Mouse (Mus musculus) spleen, postnatal 14 days (tissue): ENCODE data around the gene Hist1h3a.
A peak's percentile ranks its signal among the peaks of the same experiment; 100 is the strongest.
"Not testable (repeated sequence)": the region's sequence is repeated elsewhere in the genome, so short reads cannot be mapped to it uniquely, and the experiment has no call there.

Experiments
- DNase-seq, 2 experiments: peaks; one replicate each; pipeline ENCODE4 v3.0.0; 2021 to 2022; ENCODE audit warnings: low spot score in 2 of 2

Gene Hist1h3a

DNA sequence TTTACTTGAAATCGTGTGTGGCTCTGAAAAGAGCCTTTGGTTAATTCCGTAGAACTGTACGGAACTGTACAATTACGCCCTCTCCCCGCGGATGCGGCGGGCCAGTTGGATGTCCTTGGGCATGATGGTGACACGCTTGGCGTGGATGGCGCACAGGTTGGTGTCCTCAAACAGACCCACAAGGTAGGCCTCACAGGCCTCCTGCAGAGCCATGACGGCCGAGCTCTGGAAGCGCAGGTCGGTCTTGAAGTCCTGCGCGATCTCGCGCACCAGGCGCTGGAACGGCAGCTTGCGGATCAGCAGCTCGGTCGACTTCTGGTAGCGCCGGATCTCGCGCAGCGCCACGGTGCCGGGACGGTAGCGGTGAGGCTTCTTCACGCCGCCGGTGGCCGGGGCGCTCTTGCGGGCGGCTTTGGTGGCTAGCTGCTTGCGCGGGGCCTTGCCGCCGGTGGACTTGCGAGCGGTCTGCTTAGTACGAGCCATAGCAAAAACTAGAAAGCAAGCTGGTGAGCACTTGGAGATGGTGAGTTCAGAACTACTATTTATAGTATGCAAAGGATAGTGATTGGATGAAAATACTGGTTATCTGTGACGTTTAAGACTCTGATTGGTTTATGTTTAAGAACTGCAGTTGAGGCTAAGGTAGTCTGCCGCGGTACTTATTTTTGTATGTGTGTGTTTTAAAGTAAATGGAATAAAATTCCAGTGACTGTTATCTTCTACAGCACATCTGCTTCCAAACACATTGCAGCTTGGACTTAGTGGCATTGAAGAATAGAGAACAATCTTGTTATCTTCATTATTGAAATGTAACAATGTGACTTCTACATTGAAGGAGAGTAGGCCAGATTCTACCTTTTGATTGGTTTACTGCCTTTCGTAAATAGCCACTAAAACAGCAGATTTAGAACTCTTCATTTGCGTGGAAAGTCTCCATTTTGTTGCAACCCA lies at the start of gene Hist1h3a:
Hist1h3a (minus strand) TSS at position 516 of the 951 bp plus-strand sequence.
- DNase-seq, result peak; percentile 62 to 70

DNA sequence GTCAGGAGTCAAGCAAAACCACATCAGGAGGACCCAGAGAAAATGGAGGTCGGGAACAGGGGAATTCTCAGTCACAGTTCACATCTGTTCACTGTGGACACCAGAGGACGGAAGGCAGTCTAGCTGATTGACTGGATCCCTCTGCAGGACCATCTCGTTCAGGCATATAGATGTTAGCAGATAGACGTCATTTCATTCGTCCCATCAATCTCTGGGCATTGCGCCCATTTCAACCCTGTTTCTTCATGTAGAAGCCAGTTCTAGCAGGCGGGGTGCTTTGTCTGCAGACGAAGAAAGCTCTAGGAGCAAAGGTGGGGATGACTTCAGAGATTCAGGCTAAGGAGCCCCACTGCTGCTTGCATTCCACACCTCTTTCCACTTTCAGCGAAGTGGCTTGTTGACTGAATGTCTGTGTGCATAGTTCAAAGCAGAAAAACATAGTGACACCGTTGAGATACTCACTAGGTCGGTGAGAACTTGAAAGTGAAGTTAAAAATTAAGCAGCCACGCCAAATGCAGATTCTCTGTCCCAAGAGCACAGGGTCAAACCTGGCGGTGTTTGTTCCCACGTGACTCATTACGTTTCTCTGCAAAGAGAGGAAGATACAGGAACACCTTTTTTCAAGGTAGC lies 44.4 kb upstream of the Hist1h3a start, which contains the start of gene Slc17a2:
Slc17a2 (plus strand) TSS at position 572 of the 631 bp plus-strand sequence.
- DNase-seq, result no peak

DNA sequence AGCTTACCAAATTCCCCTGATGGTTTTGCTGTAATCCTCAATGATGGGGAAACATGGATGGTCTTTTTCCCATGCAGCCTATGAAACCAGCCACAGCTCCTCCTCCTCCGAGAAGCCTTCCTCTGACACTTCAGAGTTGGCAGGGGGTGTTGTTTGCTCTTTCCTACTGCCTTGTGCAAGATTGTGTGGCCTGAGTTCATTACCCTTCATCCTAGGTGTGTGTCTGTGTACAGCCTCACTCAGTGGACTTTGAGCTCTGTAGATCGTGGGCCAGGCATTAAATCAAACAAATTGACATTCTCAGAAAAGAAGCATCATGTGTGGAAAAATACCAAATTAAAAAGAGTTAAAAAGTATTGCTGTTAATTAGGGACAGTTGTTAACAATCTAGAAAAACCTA lies 42.3 kb upstream of the Hist1h3a start:
- DNase-seq, result no peak

DNA sequence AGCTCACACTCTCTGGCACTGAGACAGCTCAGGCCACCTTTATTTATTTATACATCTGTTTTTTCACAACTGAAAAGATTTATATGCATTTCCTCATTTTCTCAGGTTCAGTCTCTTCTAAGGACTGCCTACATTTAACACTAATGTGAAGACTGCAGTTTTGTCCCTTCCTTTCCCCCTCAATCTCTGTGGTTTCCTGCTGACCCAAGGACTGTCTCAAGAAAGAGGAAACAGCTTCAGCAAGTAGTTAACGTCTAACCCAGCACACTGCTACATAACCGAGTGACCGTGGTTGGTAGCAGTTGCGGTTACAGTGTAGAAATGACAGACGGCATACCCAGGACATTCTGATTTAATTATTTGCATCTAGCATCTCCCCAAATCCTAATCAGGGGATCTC lies 37.2 kb upstream of the Hist1h3a start:
- no peak for DNase-seq

DNA sequence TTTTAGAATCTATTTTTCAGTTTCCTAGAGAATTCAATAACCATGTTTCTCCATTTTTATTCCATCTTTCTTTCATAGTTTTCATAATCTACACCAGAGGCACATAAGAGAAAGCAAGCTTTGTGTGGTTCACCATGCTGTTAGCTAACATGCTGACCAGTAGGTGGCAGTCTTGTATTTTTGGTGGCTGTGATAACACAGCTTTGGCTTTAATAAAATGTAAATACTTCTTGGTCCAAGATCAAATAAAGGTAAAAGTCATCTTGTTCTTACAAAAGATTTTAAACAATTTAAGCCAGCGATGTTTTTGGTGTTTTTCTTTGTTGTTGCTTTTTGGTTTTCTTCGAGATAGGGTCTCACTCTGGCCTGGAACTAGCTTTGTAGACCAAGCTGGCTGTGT lies 30.3 kb upstream of the Hist1h3a start:
- peak in 1 of 2 experiments; percentile 34 for DNase-seq

DNA sequence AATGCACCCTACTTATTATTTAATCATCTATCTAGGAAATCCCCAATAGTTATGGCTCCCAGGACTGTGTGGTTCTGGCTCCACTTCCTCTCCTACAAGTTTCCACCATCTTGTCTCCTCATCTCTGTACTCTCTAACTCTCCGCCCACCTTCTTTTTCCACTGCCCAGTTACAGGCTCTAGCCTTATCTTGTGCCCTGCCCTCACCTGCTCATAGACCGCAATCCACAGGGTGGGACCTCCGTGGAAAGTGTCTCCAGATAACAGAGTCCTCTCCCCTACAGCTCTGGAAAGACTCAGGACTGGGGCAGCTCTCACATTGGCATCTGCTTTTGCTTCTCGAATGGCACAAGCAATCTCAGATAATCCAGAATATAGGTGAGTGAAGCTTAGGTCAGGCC lies 16.8 kb upstream of the Hist1h3a start:
- DNase-seq, result no peak

DNA sequence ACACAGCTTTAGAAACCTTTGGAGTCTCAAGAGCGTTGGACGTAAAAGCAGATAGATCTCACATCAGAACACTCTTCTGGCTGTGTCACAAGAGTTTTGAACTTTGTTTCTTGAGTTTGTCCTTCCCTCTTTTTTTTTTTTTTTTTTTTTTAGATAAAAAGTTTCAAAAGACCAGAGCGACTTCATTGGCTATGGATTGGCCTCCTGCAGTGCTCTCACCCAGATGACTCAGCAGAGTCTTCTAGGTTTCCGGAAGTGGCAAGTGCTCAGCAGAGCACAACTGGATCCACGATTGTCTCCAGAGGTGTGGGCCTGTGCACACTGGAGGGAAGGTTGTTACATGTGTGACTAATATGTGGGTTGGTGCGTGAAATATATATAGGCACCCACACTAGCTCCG lies 16.2 kb upstream of the Hist1h3a start:
- DNase-seq, result no peak

DNA sequence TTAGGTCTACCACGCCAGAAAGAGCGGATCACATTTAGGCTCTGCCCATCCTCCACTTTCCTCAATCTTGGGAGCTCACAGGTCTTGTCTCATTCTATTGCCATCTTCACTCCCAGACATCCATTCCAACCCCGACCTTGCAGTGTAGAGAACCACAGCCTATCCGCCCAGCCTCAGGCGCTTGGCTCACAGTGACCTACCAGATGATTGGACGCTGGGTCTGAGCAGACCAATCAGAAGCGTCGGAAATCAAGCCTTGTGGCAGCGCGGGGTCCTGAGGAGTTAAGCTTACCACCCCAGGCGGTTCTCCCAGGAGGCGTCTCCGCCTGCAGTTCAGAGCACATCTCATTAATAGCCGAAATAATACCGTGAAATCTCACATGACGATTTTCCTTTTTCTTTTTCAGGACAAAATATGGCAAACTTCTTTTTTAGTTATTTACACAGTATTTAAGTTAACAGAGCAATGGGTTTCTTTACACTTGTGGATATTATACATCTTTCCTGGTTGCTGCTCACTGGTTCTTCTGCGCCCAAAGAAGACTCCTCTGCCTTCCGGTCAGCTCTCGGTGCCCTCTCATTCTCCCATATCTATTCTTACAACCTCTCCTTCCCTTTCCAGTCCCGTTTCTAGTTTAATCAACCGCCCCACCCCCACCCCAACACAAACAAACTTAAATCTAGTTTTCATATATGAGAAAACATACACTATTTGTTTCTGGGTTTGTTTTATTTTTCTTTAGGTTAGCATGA lies 10.6 kb upstream of the Hist1h3a start:
- DNase-seq, result peak in 1 of 2 experiments; percentile 28

DNA sequence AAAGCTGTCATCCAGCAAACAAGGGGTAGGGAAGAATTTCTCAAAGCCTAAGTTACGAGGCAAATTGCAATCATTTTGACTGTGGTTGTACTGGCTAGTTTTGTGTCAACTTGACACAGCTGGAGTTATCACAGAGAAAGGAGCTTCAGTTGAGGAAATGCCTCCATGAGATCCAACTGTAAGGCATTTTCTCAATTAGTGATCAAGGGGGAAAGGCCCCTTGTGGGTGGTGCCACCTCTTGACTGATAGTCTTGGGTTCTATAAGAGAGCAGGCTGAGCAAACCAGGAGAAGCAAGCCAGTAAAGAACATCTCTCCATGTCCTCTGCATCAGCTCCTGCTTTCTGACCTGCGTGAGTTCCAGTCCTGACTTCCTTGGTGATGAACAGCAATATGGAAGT lies 7.4 kb upstream of the Hist1h3a start, which contains the start of gene Trim38:
Trim38 (plus strand) TSS at position 301 of the 400 bp plus-strand sequence.
- not testable (repeated sequence) for DNase-seq

DNA sequence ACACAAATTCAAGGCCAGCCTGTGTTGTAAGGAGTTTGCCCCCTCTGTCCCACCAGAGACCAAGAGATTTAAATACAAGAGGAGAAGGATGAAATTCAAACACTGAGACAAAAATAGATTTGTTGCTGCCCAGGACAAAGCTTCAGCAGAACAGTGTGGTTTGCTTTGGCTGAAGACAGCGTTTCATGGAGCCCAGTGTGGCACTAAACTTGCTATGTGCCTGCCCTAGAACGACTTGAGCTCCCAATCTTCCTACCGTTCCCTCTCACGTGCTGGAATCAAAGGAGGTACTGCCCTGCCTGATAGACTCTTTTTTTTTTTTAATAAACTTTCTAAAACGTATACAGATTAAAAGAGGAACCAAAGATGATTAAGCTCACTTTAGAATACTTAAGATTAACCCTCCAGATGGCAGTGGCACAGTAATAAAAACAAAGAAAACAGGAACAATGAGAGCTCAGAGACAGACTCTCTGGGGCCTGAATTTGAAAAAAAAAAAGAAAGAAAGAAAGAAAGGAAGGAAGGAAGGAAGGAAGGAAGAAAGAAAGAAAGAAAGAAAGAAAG lies 6.7 kb upstream of the Hist1h3a start:
- no peak for DNase-seq

DNA sequence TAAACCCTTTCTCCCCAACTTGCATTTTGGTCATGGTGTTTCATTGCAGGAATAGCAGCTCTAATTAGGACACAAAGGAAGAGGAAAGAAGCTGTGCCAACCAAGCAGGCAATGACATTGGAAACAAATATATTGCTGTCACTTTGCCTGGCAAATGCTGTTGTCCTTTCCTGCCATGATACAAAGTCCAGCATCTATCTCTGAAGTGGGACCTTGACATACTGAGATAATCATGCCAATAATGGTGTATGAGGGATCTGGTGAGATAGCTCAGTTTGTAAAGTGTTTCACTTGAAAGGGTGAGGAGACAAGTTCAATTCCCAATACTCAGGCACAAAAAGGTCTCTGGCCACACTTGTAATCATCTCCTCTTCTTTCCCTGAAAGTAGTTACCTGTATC lies 4.6 kb upstream of the Hist1h3a start:
- DNase-seq, result no peak

DNA sequence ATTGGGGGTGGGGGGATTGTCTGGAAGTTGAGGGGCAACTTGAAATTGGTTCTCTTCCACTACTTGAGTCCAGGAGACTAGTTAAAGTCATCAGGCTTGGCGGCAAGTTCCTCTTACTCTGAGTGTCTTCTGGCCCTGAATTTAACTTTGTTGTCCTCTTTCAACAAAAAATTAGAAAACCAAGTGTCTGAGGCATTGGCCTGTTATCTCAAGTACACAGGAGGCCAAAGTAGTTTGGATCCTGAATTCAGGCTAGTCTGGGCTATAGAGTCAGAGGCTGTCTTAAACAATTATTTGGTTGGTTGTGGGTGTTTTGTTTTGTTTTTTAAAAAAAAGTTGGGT lies 3.0 kb upstream of the Hist1h3a start:
- DNase-seq, result no peak

DNA sequence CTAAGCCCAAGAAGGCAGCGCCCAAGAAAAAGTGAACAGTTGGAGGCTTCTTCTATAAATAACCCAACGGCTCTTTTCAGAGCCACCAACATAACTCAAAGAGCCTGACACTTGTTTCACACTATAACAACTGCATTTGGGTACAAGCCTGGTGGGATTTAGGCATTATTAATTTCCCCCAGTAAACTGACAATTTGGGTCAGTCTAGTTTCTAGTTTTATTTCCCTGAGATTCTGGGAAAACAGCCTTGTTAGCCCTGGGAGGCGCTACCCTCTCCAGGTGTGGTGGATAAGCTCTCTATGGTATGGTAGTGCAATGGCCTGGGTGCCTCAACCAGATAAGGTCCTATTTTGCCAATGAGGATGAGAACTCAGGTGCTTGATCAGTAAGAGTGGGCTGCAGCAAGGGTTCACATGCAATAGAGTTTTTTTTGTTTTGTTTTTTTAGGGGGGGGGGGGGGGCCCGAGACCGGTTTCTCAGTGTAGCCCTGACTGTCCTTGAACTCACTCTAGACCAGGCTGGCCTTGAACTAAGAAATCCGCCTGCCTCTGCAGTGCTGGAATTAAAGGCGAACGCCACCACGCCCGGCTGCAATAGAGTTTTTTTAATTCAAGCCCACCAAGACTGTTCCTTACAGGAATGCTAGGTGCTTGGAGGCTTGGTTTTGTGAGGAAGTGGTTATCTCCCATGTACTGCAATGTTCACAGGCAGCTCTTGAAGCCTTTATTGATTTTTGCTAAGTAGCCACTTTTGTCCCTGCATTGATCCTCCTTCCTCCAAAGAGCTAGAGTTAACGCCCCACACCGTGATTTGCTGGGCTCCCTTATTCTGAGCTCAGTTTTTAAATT lies 2.4 kb upstream of the Hist1h3a start:
- peak in 1 of 2 experiments; percentile 20 for DNase-seq

DNA sequence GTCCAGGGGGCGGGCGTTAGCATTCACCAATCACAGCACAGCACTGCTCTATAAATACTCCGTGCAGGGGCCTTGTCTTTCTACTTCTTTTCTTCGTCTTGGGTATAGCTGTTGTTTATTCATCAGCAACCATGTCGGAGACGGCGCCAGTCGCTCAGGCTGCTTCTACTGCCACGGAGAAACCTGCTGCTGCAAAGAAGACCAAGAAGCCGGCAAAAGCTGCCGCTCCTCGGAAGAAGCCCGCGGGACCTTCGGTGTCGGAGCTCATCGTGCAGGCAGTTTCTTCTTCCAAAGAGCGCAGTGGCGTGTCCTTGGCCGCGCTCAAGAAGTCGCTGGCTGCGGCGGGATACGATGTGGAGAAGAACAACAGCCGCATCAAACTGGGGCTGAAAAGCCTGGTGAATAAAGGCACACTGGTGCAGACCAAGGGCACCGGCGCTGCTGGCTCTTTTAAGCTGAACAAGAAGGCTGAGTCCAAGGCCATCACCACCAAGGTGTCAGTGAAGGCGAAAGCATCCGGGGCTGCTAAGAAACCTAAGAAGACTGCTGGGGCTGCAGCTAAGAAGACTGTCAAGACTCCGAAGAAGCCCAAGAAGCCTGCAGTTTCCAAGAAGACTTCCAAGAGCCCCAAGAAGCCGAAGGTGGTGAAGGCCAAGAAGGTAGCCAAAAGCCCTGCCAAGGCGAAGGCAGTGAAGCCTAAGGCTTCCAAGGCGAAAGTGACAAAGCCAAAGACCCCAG lies 1.6 kb upstream of the Hist1h3a start, which contains the start of gene Hist1h1a:
Hist1h1a (plus strand) TSS at position 81 of the 738 bp plus-strand sequence.
- DNase-seq, result peak; percentile 75 to 84

DNA sequence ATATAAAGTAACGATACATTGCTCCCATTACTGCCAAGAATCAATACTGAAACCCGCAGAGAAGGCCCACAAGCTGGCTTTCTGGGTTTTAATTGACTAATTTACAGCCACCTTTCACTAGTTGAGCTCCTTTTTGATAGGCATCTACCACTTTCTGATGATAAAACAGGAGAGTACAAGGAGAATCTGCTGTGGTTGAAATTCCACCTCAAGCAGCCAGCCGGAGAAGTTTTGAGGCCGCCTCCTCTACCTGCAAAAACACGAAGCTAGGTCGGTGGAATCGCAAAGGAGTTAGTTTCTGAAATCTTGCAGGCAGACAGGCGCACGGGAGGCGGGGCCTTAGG lies 1.0 kb upstream of the Hist1h3a start:
- no peak for DNase-seq

DNA sequence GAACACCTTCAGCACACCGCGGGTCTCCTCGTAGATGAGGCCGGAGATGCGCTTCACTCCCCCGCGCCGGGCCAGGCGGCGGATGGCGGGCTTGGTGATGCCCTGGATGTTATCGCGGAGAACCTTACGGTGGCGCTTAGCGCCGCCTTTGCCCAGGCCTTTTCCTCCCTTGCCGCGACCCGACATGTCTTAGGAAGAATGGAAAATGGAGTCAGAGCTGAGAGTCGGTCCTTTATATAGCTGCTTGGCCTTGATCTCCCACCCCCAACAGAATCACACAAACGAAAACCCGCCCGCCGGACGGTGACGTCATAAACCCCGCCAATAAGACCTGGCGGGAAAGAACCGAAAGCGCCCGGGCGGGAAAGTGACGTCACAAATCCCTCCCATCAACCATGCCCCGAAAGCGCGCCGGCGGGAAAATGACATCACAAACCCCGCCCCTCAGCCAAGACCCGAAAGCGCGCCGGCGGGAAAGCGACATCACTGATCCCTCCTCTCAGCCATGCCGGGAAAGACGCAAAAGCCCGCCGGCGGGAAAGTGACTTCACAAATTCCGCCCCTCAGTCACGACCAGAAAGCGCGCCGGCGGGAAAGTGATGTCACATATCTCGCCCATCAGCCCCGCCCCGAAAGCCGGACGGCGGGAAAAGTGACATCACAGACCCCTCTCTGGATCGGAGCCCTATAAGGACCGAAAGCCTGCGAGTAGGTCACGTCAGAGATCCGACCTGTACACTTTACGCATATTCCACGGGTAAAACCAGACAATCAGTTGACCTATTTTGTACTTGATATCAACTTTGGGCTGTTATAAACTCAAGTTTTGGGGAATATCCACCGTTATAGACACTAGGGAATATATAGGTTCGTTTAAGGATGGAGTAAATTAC lies 968 bp downstream of the Hist1h3a start, which contains the start of gene Hist1h4a:
Hist1h4a (minus strand) TSS at position 259 of the 893 bp plus-strand sequence.
- DNase-seq, result peak; percentile 95 to 97

DNA sequence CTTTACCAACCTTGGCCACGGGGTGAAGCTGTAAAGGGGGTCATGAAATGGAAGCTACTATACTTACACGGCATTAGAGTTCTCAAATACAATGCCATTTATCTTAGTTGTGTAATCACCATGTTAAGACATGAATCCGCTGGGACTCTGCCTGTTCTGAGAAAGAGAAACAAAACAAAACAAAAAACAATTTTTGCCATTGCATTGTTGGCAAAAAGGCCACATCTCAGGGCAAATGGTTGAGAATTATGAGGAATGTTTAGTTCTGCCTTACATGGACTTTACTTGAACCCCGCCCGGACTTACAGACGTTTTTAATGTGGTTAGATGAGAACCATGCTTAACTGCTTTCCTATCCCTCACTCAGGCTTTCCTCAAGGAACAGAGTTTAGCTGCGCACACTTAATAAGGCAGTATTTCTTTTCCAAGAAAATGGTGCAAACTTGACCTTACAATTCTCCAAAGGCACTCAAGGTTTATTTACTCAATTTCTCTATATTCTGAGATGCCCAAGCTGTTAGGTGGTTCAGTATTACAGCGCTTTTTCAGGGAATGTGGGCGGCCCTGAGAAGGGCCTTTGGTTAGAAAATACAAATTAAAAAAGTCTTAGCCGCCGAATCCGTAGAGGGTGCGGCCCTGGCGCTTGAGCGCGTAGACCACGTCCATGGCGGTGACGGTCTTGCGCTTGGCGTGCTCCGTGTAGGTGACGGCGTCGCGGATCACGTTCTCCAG lies 1.8 kb downstream of the Hist1h3a start:
- DNase-seq, result no peak

DNA sequence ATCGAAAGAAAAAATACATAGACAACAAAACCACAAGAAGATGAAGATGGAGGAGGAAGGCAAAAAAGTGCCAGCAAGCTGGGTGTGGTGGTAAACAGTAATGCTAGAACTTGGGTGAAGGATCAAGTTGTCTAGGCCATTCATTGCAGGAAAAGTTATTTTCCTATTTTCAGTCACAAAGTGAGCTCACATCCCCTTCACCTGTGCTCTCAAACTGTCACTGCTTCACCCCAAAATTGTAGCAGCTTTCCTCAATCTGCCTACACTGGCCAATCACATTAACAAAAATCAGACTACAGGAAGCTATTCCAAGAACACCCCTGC lies 2.3 kb downstream of the Hist1h3a start:
- peak in 1 of 2 experiments; percentile 36 for DNase-seq
